8 mouse cellular contexts compared by ENCODE assay signal in genomic region chr2:27680595-27680994, GRCm38 (mm10). TPM values are rescaled to one million over a fixed set of nuclear protein-coding genes. Genes with fewer than 3 reads are reported as not detected.
DNase-seq lines count a peak whose midpoint lies in the region; ATAC-seq and TF ChIP-seq lines count a peak whose summit lies in the region.

No protein-coding gene starts in this region.

- H3K36me3 ChIP-seq in forebrain, embryonic 13.5 days (ENCODE audit: poor library complexity, severe bottlenecking) = no peaks in the 10 kb centered on the region
- H3K36me3 ChIP-seq in forebrain, embryonic 11.5 days (ENCODE audit: control insufficient read depth, insufficient read depth, low read length) = no peaks in the 10 kb centered on the region
- H3K36me3 ChIP-seq in lung, postnatal 0 days (ENCODE audit: insufficient read depth, low read length) = no peaks in the 10 kb centered on the region
- H3K36me3 ChIP-seq in intestine, embryonic 15.5 days = no peaks in the 10 kb centered on the region
- no peaks in the 10 kb centered on the region for H3K36me3 ChIP-seq in myocyte (ENCODE audit: control insufficient read depth, insufficient read depth)

- H3K4me3 ChIP-seq in forebrain, embryonic 13.5 days = no peak overlapping the region
- no peak overlapping the region for H3K4me3 ChIP-seq in forebrain, embryonic 11.5 days (ENCODE audit: low read depth, low read length)
- H3K4me3 ChIP-seq in lung, postnatal 0 days (ENCODE audit: low read depth, low read length) = no peak overlapping the region
- H3K4me3 ChIP-seq in intestine, embryonic 15.5 days (replicated peaks) = no peak overlapping the region
- H3K4me3 ChIP-seq in myocyte = no peak overlapping the region

- no peak for TF ChIP-seq POLR2A in myocyte (IDR thresholded peaks at IDR 0.05; ENCODE audit: insufficient read length, low read depth)

- TF ChIP-seq EP300 in lung, postnatal 0 days (IDR thresholded peaks at IDR 0.05) = no peak

- no peak for ATAC-seq in forebrain, embryonic 13.5 days
- no peak for ATAC-seq in forebrain, embryonic 11.5 days (replicated peaks; ENCODE audit: low FRiP score)
- no peak for ATAC-seq in lung, postnatal 0 days
- no peak for ATAC-seq in intestine, embryonic 15.5 days

- 85% methylated on average over 4 of the region's 4 CpGs for WGBS in forebrain, embryonic 13.5 days
- WGBS in forebrain, embryonic 11.5 days = 89% methylated on average over 4 of the region's 4 CpGs
- WGBS in lung, postnatal 0 days = 77% methylated on average over 4 of the region's 4 CpGs
- WGBS in intestine, embryonic 15.5 days = 82% methylated on average over 4 of the region's 4 CpGs

- 0 out of 2 replicates have a peak, but pooled peaks cover 7% of the 10 kb centered on the region for H3K27me3 ChIP-seq in forebrain, embryonic 13.5 days
- no peaks in the 10 kb centered on the region; the same call in 1 of the 2 replicates for H3K27me3 ChIP-seq in forebrain, embryonic 11.5 days (ENCODE audit: control insufficient read depth, insufficient read depth, low read length)
- H3K27me3 ChIP-seq in lung, postnatal 0 days (replicated peaks; ENCODE audit: insufficient read depth, low read length) = no peaks in the 10 kb centered on the region
- no peaks in the 10 kb centered on the region for H3K27me3 ChIP-seq in intestine, embryonic 15.5 days (replicated peaks)
- H3K27me3 ChIP-seq in myocyte (ENCODE audit: control insufficient read depth, insufficient read depth, insufficient read length) = no peaks in the 10 kb centered on the region

- H3K79me2 ChIP-seq in myocyte (ENCODE audit: control insufficient read depth, insufficient read depth) = peaks cover 56% of the 10 kb centered on the region

- no peak overlapping the region for H3ac ChIP-seq in myocyte (ENCODE audit: control insufficient read depth, insufficient read length)

- no peak for DNase-seq in forebrain, embryonic 11.5 days (ENCODE audit: low spot score)
- DNase-seq in lung, postnatal 0 days (ENCODE audit: low spot score) = no peak
- no peak for DNase-seq in lung, postnatal 25 days (ENCODE audit: low spot score)
- no peak for DNase-seq in c-Kit-positive CD71-positive TER-119-positive erythroid progenitor cells, embryonic 14.5 days (ENCODE audit: low spot score)
- no peak for DNase-seq in layer of hippocampus, adult 9-11 months

- H3K9me3 ChIP-seq in forebrain, embryonic 13.5 days (replicated peaks) = no peaks in the 10 kb centered on the region
- H3K9me3 ChIP-seq in forebrain, embryonic 11.5 days (ENCODE audit: control insufficient read depth, low read length) = no peaks in the 10 kb centered on the region
- H3K9me3 ChIP-seq in lung, postnatal 0 days (ENCODE audit: low read length) = no peaks in the 10 kb centered on the region
- no peaks in the 10 kb centered on the region for H3K9me3 ChIP-seq in intestine, embryonic 15.5 days

- no peak overlapping the region for H3K4me2 ChIP-seq in forebrain, embryonic 13.5 days
- no peak overlapping the region for H3K4me2 ChIP-seq in forebrain, embryonic 11.5 days (ENCODE audit: low read depth, low read length, severe bottlenecking)
- H3K4me2 ChIP-seq in lung, postnatal 0 days (replicated peaks; ENCODE audit: low read depth, low read length) = peak overlapping the region; percentile 95
- peak overlapping the region; percentile 77 for H3K4me2 ChIP-seq in intestine, embryonic 15.5 days (replicated peaks)
- peak overlapping the region; percentile 99 for H3K4me2 ChIP-seq in myocyte (ENCODE audit: low read depth)

- H3K27ac ChIP-seq in forebrain, embryonic 13.5 days = no peak overlapping the region
- H3K27ac ChIP-seq in forebrain, embryonic 11.5 days (ENCODE audit: low read depth, low read length) = no peak overlapping the region
- H3K27ac ChIP-seq in lung, postnatal 0 days (ENCODE audit: low read length) = 0 out of 2 replicates have a peak overlapping the region, but pooled peaks have one; percentile 69
- peak overlapping the region; percentile 38 for H3K27ac ChIP-seq in intestine, embryonic 15.5 days

- TF ChIP-seq CTCF in lung, postnatal 0 days (IDR thresholded peaks at IDR 0.05) = no peak

- H3K4me1 ChIP-seq in forebrain, embryonic 13.5 days = peaks cover 75% of the 10 kb centered on the region
- H3K4me1 ChIP-seq in forebrain, embryonic 11.5 days (replicated peaks; ENCODE audit: control insufficient read depth, insufficient read depth, low read length) = peaks cover 36% of the 10 kb centered on the region
- peaks cover 35% of the 10 kb centered on the region for H3K4me1 ChIP-seq in lung, postnatal 0 days (ENCODE audit: insufficient read depth, low read depth, low read length)
- H3K4me1 ChIP-seq in intestine, embryonic 15.5 days (replicated peaks) = peaks cover 82% of the 10 kb centered on the region

- 0 out of 2 replicates have a peak overlapping the region, but pooled peaks have one; percentile 46 for H3K9ac ChIP-seq in forebrain, embryonic 13.5 days
- H3K9ac ChIP-seq in forebrain, embryonic 11.5 days (ENCODE audit: low read length) = no peak overlapping the region
- H3K9ac ChIP-seq in lung, postnatal 0 days (replicated peaks; ENCODE audit: low read depth) = peak overlapping the region; percentile 19; the same call in 1 of the 2 replicates
- H3K9ac ChIP-seq in intestine, embryonic 15.5 days = peak overlapping the region; percentile 36; the same call in 1 of the 2 replicates

TF ChIP-seq in myocyte, 11 proteins besides CTCF, POLR2A, EP300 and RAD21:
- no peak for TF ChIP-seq TCF3 (IDR thresholded peaks at IDR 0.05; ENCODE audit: insufficient read length, low read depth)
- no peak for TF ChIP-seq SRF (IDR thresholded peaks at IDR 0.05; ENCODE audit: control insufficient read depth, insufficient read length, low read depth)
- TF ChIP-seq E2F4 (IDR thresholded peaks at IDR 0.05; ENCODE audit: insufficient read depth) = no peak
- no peak for TF ChIP-seq CEBPB (IDR thresholded peaks at IDR 0.05; ENCODE audit: insufficient read depth, poor library complexity, severe bottlenecking)
- TF ChIP-seq MYOD1 (IDR thresholded peaks at IDR 0.05; ENCODE audit: control insufficient read depth in 1 of 3, insufficient read length in 2 of 3, low read depth in 2 of 3) = no peak
- no peak for TF ChIP-seq MYOG (IDR thresholded peaks at IDR 0.05; ENCODE audit: control insufficient read depth in 1 of 3, insufficient read depth in 1 of 3, insufficient read length in 2 of 3, low read depth in 2 of 3)
- TF ChIP-seq MAX (IDR thresholded peaks at IDR 0.05; ENCODE audit: low read depth) = no peak
- TF ChIP-seq REST (IDR thresholded peaks at IDR 0.05; ENCODE audit: insufficient read depth, insufficient read length) = no peak
- TF ChIP-seq POLR2AphosphoS2 (IDR thresholded peaks at IDR 0.05; ENCODE audit: insufficient read length, low read depth) = no peak

RNA-seq across cellular contexts. Expression of gene Rxra, which starts 4.4 kb away (rescaled TPM):
- polyA plus RNA-seq in forebrain, embryonic 13.5 days (2015; fragmentation: Nextera tagmentation; extraction: Ambion mirVana) = 4.3 and 4.9 TPM in 2 replicates
- 6.5 and 6.9 TPM in 2 replicates for polyA plus RNA-seq in forebrain, embryonic 11.5 days (2014; fragmentation: Nextera tagmentation; extraction: Ambion mirVana)
- 9.6 and 10.3 TPM in 2 replicates for polyA plus RNA-seq in lung, postnatal 0 days (2015; fragmentation: Nextera tagmentation; extraction: Ambion mirVana)
- polyA plus RNA-seq in intestine, embryonic 15.5 days (2015; fragmentation: Nextera tagmentation; extraction: Ambion mirVana) = 11.7 and 12.5 TPM in 2 replicates
- polyA plus RNA-seq in myocyte (2012; fragmentation: generic; extraction: Trizol) = 22.0 TPM

Comparison
In these comparisons a context has a peak if more than half of its experiments do, and no peak if none do; other contexts are left out.
1. H3K27ac ChIP-seq: peak in lung, postnatal 0 days (single experiment) and intestine, embryonic 15.5 days (single experiment); none in forebrain, embryonic 13.5 days (single experiment) and forebrain, embryonic 11.5 days (single experiment).
2. H3K4me2 ChIP-seq: peak in lung, postnatal 0 days (single experiment), intestine, embryonic 15.5 days (single experiment) and myocyte (single experiment); none in forebrain, embryonic 13.5 days (single experiment) and forebrain, embryonic 11.5 days (single experiment).